Mouse (Mus musculus): Measurements from ENCODE around the gene Osr1. TPM values are rescaled to one million over a fixed set of nuclear protein-coding genes. Genes with fewer than 3 reads are reported as not detected.

Gene Osr1
- 18.4 and 21.3 TPM in 2 replicates for polyA plus RNA-seq (2016; fragmentation: Nextera tagmentation; extraction: Ambion mirVana)

GRCm38 (mm10) chr12:9569971-9570370, at the start of gene Osr1:
Osr1 (plus strand) TSS chr12:9570116.
- WGBS, result under 1% methylated on average over 15 of the region's 15 CpGs
- no peaks in the 10 kb centered on the region for H3K36me3 ChIP-seq
- H3K4me3 ChIP-seq, result peak within 1 kb of the TSS; percentile 30
- ATAC-seq (ENCODE audit: low FRiP score, low read depth), result no peak
- peak within 1 kb of the TSS; percentile 50 for H3K4me2 ChIP-seq (replicated peaks)
- H3K9ac ChIP-seq (replicated peaks), result no peak within 1 kb of the TSS
- H3K4me1 ChIP-seq, result peaks cover 9% of the 10 kb centered on the region
- H3K9me3 ChIP-seq, result no peaks in the 10 kb centered on the region
- H3K27ac ChIP-seq (replicated peaks), result no peak within 1 kb of the TSS
- H3K27me3 ChIP-seq, result peaks cover 60% of the 10 kb centered on the region

- Histone ChIP-seq H3K9me3 (no peaks in the 10 kb centered on the region), H3K4me1 (no peaks in the 10 kb centered on the region), H3K4me2 (replicated peaks) (no peak overlapping the region), H3K36me3 (no peaks in the 10 kb centered on the region), H3K9ac (replicated peaks) (no peak overlapping the region), H3K27ac (replicated peaks) (no peak overlapping the region), H3K27me3 (no peaks in the 10 kb centered on the region), H3K4me3 (no peak overlapping the region)
- no peak for ATAC-seq (ENCODE audit: low FRiP score, low read depth)
- WGBS, result 89% methylated on average over 2 of the region's 2 CpGs
Observed at GRCm38 (mm10) chr12:9550328-9550727, 19.6 kb upstream of the Osr1 start.

DNA sequence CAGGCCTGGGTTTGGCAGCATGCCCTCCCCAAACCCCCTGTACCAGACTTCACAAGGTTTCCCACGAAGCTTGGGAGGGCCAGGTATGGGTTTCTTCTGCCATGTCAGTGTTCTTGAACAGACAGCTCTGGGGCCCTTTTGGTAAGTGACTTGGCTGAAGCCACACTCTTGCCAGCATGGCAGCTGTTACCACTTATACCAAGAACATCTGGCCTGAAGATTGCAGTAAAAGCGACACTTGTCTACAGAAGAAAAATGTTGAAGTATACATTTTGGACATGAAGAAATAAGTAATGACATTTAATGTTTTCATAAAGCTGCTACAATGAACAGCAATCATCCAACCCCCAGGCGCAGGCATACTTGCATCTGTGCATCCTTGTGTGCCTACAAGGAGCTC, 5.0 kb upstream of the Osr1 start:
- H3K27me3 ChIP-seq, result peaks cover 10% of the 10 kb centered on the region
- WGBS, result 81% methylated on average over 3 of the region's 3 CpGs
- no peak overlapping the region for H3K4me3 ChIP-seq
- no peaks in the 10 kb centered on the region for H3K36me3 ChIP-seq
- no peak overlapping the region for H3K4me2 ChIP-seq (replicated peaks)
- H3K27ac ChIP-seq (replicated peaks), result no peak overlapping the region
- no peak for ATAC-seq (ENCODE audit: low FRiP score, low read depth)
- no peaks in the 10 kb centered on the region for H3K4me1 ChIP-seq
- no peak overlapping the region for H3K9ac ChIP-seq (replicated peaks)
- H3K9me3 ChIP-seq, result no peaks in the 10 kb centered on the region

- peaks cover 9% of the 10 kb centered on the region for H3K4me1 ChIP-seq
- no peak overlapping the region for H3K27ac ChIP-seq (replicated peaks)
- H3K9ac ChIP-seq (replicated peaks), result no peak overlapping the region
- WGBS, result under 1% methylated on average over 17 of the region's 17 CpGs
- ATAC-seq (ENCODE audit: low FRiP score, low read depth), result no peak
- peak overlapping the region; percentile 30 for H3K4me3 ChIP-seq
- no peaks in the 10 kb centered on the region for H3K36me3 ChIP-seq
- peak overlapping the region; percentile 50 for H3K4me2 ChIP-seq (replicated peaks)
- H3K27me3 ChIP-seq, result peaks cover 66% of the 10 kb centered on the region
- no peaks in the 10 kb centered on the region for H3K9me3 ChIP-seq
Observed at GRCm38 (mm10) chr12:9570496-9570995, 630 bp downstream of the Osr1 start.

DNA sequence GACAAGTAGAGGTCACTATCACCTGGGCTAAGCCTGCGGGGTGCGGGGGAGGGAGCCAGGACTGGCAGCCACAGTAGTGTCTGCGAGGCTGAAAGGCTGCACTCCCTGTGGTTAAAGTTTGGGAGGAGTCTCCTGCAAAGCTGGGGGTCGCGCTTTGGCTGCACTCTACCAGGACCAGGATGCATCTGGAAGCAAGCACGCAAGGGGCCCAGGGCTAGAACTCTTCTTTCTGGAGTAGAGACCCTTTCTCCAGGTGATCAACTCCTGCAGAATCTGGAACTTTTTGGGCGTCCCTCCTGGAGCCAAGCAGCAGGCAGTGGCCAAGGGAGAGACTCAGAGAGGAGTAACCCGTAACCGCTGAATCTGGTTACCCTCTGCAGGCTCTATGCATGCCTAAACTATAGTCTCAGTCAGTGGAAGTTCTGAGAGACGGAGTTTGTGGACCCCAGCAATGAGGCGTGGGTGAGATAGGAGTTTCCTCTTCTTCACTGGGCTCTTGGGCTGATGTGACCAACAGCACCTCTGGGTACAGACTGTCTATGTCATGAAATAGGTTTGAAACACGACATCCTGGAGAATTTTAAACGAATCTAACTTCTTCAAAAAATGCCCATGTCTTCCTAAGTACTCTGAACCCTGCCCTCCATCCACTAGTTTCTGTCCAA, 1.5 kb downstream of the Osr1 start:
- Histone ChIP-seq H3K9me3 (no peaks in the 10 kb centered on the region), H3K9ac (replicated peaks) (no peak overlapping the region), H3K4me2 (replicated peaks) (no peak overlapping the region), H3K27me3 (peaks cover 75% of the 10 kb centered on the region), H3K4me3 (no peak overlapping the region), H3K4me1 (peaks cover 9% of the 10 kb centered on the region), H3K36me3 (no peaks in the 10 kb centered on the region), H3K27ac (replicated peaks) (no peak overlapping the region)
- WGBS, result 2% methylated on average over 13 of the region's 13 CpGs
- ATAC-seq (ENCODE audit: low FRiP score, low read depth), result no peak

DNA sequence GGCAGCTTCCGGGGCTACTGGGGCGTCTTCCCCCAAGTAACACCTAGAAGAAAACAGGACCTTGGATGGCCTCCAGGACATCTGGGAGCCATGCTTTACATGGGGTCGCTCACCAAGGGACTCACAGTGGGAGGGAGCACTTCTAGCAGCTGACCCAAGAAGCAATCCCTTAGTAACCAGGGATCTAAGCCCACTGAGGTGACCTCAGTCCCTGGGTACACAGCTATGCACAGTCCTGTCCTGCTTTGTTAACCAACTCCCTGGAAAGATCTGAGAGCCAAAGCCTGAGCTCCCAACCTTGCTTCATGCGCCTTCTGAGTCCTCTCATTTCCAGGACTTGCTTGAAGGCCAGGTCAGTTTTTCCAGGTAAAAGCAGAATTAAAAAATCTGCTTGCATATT, 2.1 kb downstream of the Osr1 start:
- WGBS, result 7% methylated on average over 4 of the region's 4 CpGs
- peaks cover 81% of the 10 kb centered on the region for H3K27me3 ChIP-seq
- no peak for ATAC-seq (ENCODE audit: low FRiP score, low read depth)

GRCm38 (mm10) chr12:9573682-9574081, 3.8 kb downstream of the Osr1 start:
- peaks cover 9% of the 10 kb centered on the region for H3K4me1 ChIP-seq
- no peak for ATAC-seq (ENCODE audit: low FRiP score, low read depth)
- WGBS, result 1% methylated on average over 12 of the region's 12 CpGs

More for the DNA sequence above, 2.1 kb downstream of the Osr1 start:
- Histone ChIP-seq H3K36me3 (no peaks in the 10 kb centered on the region), H3K4me1 (peaks cover 9% of the 10 kb centered on the region), H3K4me3 (no peak overlapping the region), H3K4me2 (replicated peaks) (no peak overlapping the region), H3K27ac (replicated peaks) (no peak overlapping the region), H3K9me3 (no peaks in the 10 kb centered on the region), H3K9ac (replicated peaks) (no peak overlapping the region)

GRCm38 (mm10) chr12:9574244-9574871, 4.4 kb downstream of the Osr1 start:
- Histone ChIP-seq H3K4me1 (peaks cover 9% of the 10 kb centered on the region), H3K27me3 (peaks cover 98% of the 10 kb centered on the region), H3K9me3 (no peaks in the 10 kb centered on the region), H3K9ac (replicated peaks) (0 out of 2 replicates have a peak overlapping the region, but pooled peaks have one; percentile 15), H3K27ac (replicated peaks) (no peak overlapping the region), H3K4me3 (peak overlapping the region; percentile 40), H3K36me3 (no peaks in the 10 kb centered on the region), H3K4me2 (replicated peaks) (peak overlapping the region; percentile 57)
- ATAC-seq (ENCODE audit: low FRiP score, low read depth), result peak; percentile 66
- under 1% methylated on average over 37 of the region's 38 CpGs for WGBS

More at GRCm38 (mm10) chr12:9573682-9574081, 3.8 kb downstream of the Osr1 start:
- 0 out of 2 replicates have a peak overlapping the region, but pooled peaks have one; percentile 15 for H3K9ac ChIP-seq (replicated peaks)
- no peaks in the 10 kb centered on the region for H3K9me3 ChIP-seq
- H3K27ac ChIP-seq (replicated peaks), result no peak overlapping the region
- peak overlapping the region; percentile 40 for H3K4me3 ChIP-seq
- no peaks in the 10 kb centered on the region for H3K36me3 ChIP-seq
- peaks cover 95% of the 10 kb centered on the region for H3K27me3 ChIP-seq
- peak overlapping the region; percentile 57 for H3K4me2 ChIP-seq (replicated peaks)

DNA sequence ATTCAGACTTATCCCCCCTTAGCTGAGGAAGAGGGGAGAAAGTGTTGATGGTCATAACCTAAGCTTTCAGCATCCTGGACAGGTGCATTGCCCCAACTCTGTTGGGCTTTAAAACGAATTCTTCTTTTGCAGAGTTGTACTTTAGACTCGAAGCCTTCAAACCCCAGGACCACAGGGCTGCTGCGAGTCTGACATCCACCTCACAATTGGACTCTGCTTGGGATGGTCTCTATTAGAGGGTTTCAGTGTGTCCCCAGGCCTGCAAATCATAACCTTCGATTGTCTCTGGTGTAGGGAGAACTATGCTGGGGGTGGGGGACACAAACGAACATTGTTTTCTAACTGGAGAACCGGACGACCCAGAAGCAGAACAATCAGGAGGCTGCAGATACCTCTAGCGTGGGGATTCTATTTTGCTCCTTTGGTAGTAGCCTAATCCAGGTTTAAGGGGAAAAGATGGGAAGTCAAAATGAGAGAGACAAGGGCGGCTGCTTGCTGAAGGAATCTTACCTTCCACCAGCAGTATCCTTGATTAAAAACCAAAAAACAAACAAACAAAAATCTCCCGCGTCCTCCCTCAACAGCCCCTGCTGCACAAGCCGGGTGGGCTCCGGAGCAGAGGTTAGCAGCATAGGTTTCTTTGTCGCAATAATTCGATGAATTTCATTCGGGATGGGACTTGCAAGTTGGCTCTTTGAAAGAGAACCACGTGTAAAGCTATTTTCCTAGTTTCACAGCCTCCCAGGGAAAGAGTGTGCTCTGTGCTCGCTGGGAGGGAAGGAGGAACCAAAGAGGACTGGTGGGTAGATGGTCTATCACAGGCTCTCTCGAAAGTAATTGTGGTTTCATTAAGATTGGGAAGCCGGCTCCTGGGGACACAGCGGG, 5.5 kb downstream of the Osr1 start:
- Histone ChIP-seq H3K4me1 (peaks cover 10% of the 10 kb centered on the region), H3K36me3 (no peaks in the 10 kb centered on the region), H3K4me2 (replicated peaks) (no peak overlapping the region), H3K27ac (replicated peaks) (no peak overlapping the region), H3K9me3 (no peaks in the 10 kb centered on the region), H3K9ac (replicated peaks) (no peak overlapping the region), H3K4me3 (peak overlapping the region; percentile 2; the same call in 1 of the 2 replicates), H3K27me3 (peaks cover 100% of the 10 kb centered on the region)
- ATAC-seq (ENCODE audit: low FRiP score, low read depth), result no peak
- 1% methylated on average over 21 of the region's 21 CpGs for WGBS

- Histone ChIP-seq H3K4me2 (replicated peaks) (no peak overlapping the region), H3K36me3 (no peaks in the 10 kb centered on the region), H3K4me3 (no peak overlapping the region), H3K9me3 (no peaks in the 10 kb centered on the region), H3K4me1 (peaks cover 16% of the 10 kb centered on the region), H3K9ac (replicated peaks) (no peak overlapping the region), H3K27ac (replicated peaks) (no peak overlapping the region), H3K27me3 (peaks cover 100% of the 10 kb centered on the region)
- under 1% methylated on average over 18 of the region's 18 CpGs for WGBS
- no peak for ATAC-seq (ENCODE audit: low FRiP score, low read depth)
Observed at GRCm38 (mm10) chr12:9576043-9576538, 6.2 kb downstream of the Osr1 start.

- ATAC-seq (ENCODE audit: low FRiP score, low read depth), result no peak
- no peaks in the 10 kb centered on the region for H3K9me3 ChIP-seq
- no peak overlapping the region for H3K4me2 ChIP-seq (replicated peaks)
- no peak overlapping the region for H3K27ac ChIP-seq (replicated peaks)
- 11% methylated on average over 2 of the region's 2 CpGs for WGBS
- H3K36me3 ChIP-seq, result no peaks in the 10 kb centered on the region
- no peak overlapping the region for H3K4me3 ChIP-seq
- peaks cover 100% of the 10 kb centered on the region for H3K27me3 ChIP-seq
- no peak overlapping the region for H3K9ac ChIP-seq (replicated peaks)
- peaks cover 16% of the 10 kb centered on the region for H3K4me1 ChIP-seq
Observed at GRCm38 (mm10) chr12:9577610-9578009, 7.7 kb downstream of the Osr1 start.

Measured in midbrain, embryonic 12.5 days (tissue).